Mouse (Mus musculus) heart, postnatal 0 days (tissue): Measurements from ENCODE around the gene Btg2.

Source experiments
- CTCF ChIP-seq: IDR thresholded peaks from 2 replicates; pipeline ENCODE4 v1.5.1; 2016; ENCODE audit warnings: antibody characterized with exemption, control low read depth, low read depth
- EP300 ChIP-seq: IDR thresholded peaks from 2 replicates; pipeline ENCODE4 v1.6.1; 2016; ENCODE audit warnings: antibody characterized with exemption, low read depth

DNA sequence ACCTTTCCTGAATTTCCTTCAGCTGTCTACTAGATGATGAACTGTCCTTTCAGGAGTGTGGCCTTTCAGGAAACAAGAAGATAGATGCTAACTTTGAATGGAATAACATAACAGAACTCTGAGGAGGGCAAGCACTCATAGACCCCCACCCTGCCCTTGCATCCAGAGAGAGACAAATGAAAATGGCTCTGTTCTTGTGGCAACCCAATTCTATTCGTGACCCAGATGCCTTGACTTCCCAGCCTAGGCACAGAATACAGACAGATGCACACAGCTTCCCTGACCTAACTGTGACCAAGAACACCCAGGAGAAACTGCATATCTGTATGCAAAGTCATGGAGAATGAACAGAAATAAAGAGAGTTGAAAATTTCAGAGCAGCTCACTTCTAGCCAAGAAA is 5.3 kb downstream of the Btg2 start:
- TF ChIP-seq CTCF (no peak), EP300 (no peak)
